Mouse (Mus musculus) forebrain, postnatal 0 days (tissue): ENCODE data around the gene Shank2. TPM values are rescaled to one million over a fixed set of nuclear protein-coding genes. Genes with fewer than 3 reads are reported as not detected.

Experiments used
- ATAC-seq: fragments of 200-750 bp; cut with Nextera tagmentation; 2 replicates; pipeline ENCODE4 v1.8.0; 2017; ENCODE audit warnings: mild to moderate bottlenecking, moderate library complexity
- DNase-seq: peaks from one replicate; pipeline ENCODE4 v3.0.0-alpha.2; 2015
- H3K27ac ChIP-seq: fragments of 300-500 bp; sonication (generic); 2 replicates; pipeline ENCODE4 v1.5.1; 2014; ENCODE audit warnings: low read depth, mild to moderate bottlenecking, antibody characterized with exemption, low read length, moderate library complexity, mixed read lengths
- H3K27me3 ChIP-seq: fragments of 300-500 bp; sonication (generic); 2 replicates; pipeline ENCODE4 v1.6.1; 2014; ENCODE audit warnings: mild to moderate bottlenecking, low read length, mixed read lengths; ENCODE audit not compliant: insufficient read depth
- H3K36me3 ChIP-seq: fragments of 300-500 bp; sonication (generic); 2 replicates; pipeline ENCODE4 v1.6.1; 2014; ENCODE audit warnings: mild to moderate bottlenecking, moderate library complexity; ENCODE audit not compliant: insufficient read depth
- H3K4me1 ChIP-seq: fragments of 300-500 bp; sonication (generic); 2 replicates; pipeline ENCODE4 v1.6.1; 2014; ENCODE audit warnings: antibody characterized with exemption; ENCODE audit not compliant: insufficient read depth
- H3K4me2 ChIP-seq: fragments of 300-500 bp; sonication (generic); 2 replicates; pipeline ENCODE4 v1.6.1; 2014; ENCODE audit warnings: low read depth, mild to moderate bottlenecking, moderate library complexity
- H3K4me3 ChIP-seq: fragments of 300-500 bp; sonication (generic); 2 replicates; pipeline ENCODE4 v1.5.1; 2014; ENCODE audit warnings: low read depth, low read length, mixed read lengths
- H3K9ac ChIP-seq: fragments of 300-500 bp; sonication (generic); 2 replicates; pipeline ENCODE4 v1.6.1; 2014; ENCODE audit warnings: mild to moderate bottlenecking
- H3K9me3 ChIP-seq: fragments of 300-500 bp; sonication (generic); 2 replicates; pipeline ENCODE4 v1.6.1; 2016; ENCODE audit warnings: low read length
- CTCF ChIP-seq: sonication (generic); IDR thresholded peaks from 2 replicates; pipeline ENCODE4 v1.5.1; 2016; ENCODE audit warnings: antibody characterized with exemption, control low read depth, low read depth
- WGBS: fragments of 180-500 bp; shearing (Covaris S2); extraction: QIAGEN DNeasy Blood & Tissue Kit; methylation state at CpG from one replicate; pipeline ENCODE4 v1.1.7; 2014; 5-methylcytosine and 5-hydroxymethylcytosine counted together
- polyA plus RNA-seq: library from polyadenylated mRNA; unstranded; fragments of >200 nt; fragmentation: Nextera tagmentation; extraction: Ambion mirVana; gene quantifications from 2 replicates; pipeline ENCODE4 v1.2.1, GENCODE M21; 2015
- total RNA-seq: library from RNA; depleted of rRNA; stranded (reverse); fragments of >200 nt; gene quantifications from 2 replicates; pipeline ENCODE4 v1.2.3, GENCODE M21; 2014

Gene Shank2
- total and polyA plus RNA-seq, 2 experiments from 2014 or later, result 8.8 to 29.0 TPM

DNA sequence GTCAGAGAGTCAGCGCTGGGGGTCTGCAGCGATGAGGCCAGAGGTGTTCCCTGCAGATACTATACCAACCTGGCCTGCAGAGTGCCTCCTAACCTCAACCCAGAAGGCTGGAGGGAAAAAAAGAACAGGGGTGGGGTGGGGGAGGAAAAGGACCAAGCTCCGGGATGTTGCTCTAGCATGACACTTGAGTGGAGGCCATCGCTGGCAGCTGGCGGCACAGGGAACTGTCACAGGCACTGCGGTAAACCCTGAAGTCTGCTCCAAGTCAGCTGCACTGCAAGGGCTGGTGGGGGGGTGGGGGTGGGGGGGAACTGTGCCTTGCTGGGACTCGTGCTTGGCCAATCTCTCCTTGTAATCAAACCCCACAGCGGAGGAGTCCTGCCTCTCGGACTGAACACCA is 448.9 kb downstream of the Shank2 start:
- Histone ChIP-seq H3K9ac (no peak overlapping the region), H3K4me2 (no peak overlapping the region), H3K4me3 (no peak overlapping the region), H3K27ac (no peak overlapping the region), H3K36me3 (peaks cover 82% of the 10 kb centered on the region), H3K9me3 (no peaks in the 10 kb centered on the region), H3K4me1 (no peaks in the 10 kb centered on the region), H3K27me3 (no peaks in the 10 kb centered on the region)
- WGBS, result 87% methylated on average over 9 of the region's 9 CpGs
- no peak for ATAC-seq
- DNase-seq, result no peak
- TF ChIP-seq CTCF, result no peak

- ATAC-seq (no peak), DNase-seq (no peak)
- TF ChIP-seq CTCF, result no peak
- 91% methylated on average over 1 of the region's 1 CpGs for WGBS
- no peak overlapping the region for H3K27ac ChIP-seq
- no peak overlapping the region for H3K9ac ChIP-seq
- no peaks in the 10 kb centered on the region for H3K27me3 ChIP-seq
- H3K4me3 ChIP-seq, result no peak overlapping the region
- no peaks in the 10 kb centered on the region for H3K4me1 ChIP-seq
- no peak overlapping the region for H3K4me2 ChIP-seq
- H3K9me3 ChIP-seq, result no peaks in the 10 kb centered on the region
- H3K36me3 ChIP-seq, result peaks cover 99% of the 10 kb centered on the region
These were observed 457.2 kb downstream of the Shank2 start for GRCm38 (mm10) chr7:144458881-144459280.

GRCm38 (mm10) chr7:144461246-144461902 is 459.6 kb downstream of the Shank2 start:
- H3K27ac ChIP-seq, result no peak overlapping the region
- H3K9ac ChIP-seq, result no peak overlapping the region
- no peak for TF ChIP-seq CTCF
- no peaks in the 10 kb centered on the region for H3K9me3 ChIP-seq
- no peaks in the 10 kb centered on the region for H3K4me1 ChIP-seq
- ATAC-seq, result no peak
- 93% methylated on average over 6 of the region's 6 CpGs for WGBS
- peaks cover 91% of the 10 kb centered on the region for H3K36me3 ChIP-seq
- no peak overlapping the region for H3K4me3 ChIP-seq
- no peak overlapping the region for H3K4me2 ChIP-seq
- no peak for DNase-seq
- no peaks in the 10 kb centered on the region for H3K27me3 ChIP-seq

DNA sequence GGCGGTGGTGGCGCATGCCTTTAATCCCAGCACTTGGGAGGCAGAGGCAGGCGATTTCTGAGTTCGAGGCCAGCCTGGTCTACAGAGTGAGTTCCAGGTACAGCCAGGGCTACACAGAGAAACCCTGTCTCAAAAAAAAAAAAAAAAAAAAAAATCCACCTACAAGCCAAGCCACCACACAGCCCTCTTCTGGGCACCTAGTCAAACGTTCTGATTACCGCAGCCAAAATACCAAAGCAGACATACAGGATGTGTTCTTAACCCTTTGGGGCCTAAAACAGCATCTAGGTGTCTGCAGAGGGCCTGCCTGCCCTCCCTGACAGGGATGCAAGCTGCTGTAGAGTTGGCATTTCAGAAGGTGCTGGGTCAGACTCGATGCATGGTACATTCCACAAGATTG is 460.8 kb downstream of the Shank2 start:
- H3K4me1 ChIP-seq, result no peaks in the 10 kb centered on the region
- H3K36me3 ChIP-seq, result peaks cover 79% of the 10 kb centered on the region
- H3K9me3 ChIP-seq, result no peaks in the 10 kb centered on the region
- ATAC-seq (no peak), DNase-seq (no peak)
- no peak overlapping the region for H3K9ac ChIP-seq
- no peak overlapping the region for H3K27ac ChIP-seq
- no peak for TF ChIP-seq CTCF
- 88% methylated on average over 7 of the region's 7 CpGs for WGBS
- no peak overlapping the region for H3K4me2 ChIP-seq
- no peak overlapping the region for H3K4me3 ChIP-seq
- no peaks in the 10 kb centered on the region for H3K27me3 ChIP-seq

- H3K36me3 ChIP-seq, result peaks cover 18% of the 10 kb centered on the region
- H3K9ac ChIP-seq, result 0 out of 2 replicates have a peak overlapping the region, but pooled peaks have one; percentile 92
- H3K4me3 ChIP-seq, result no peak overlapping the region
- DNase-seq (no peak), ATAC-seq (no peak)
- no peak for TF ChIP-seq CTCF
- no peaks in the 10 kb centered on the region for H3K27me3 ChIP-seq
- no peak overlapping the region for H3K27ac ChIP-seq
- H3K9me3 ChIP-seq, result no peaks in the 10 kb centered on the region
- 0 out of 2 replicates have a peak, but pooled peaks cover 7% of the 10 kb centered on the region for H3K4me1 ChIP-seq
- peak overlapping the region; percentile 85; the same call in 1 of the 2 replicates for H3K4me2 ChIP-seq
- 93% methylated on average over 5 of the region's 5 CpGs for WGBS
These were observed 467.0 kb downstream of the Shank2 start for GRCm38 (mm10) chr7:144468741-144469140.

- 0 out of 2 replicates have a peak, but pooled peaks cover 7% of the 10 kb centered on the region for H3K4me1 ChIP-seq
- no peaks in the 10 kb centered on the region for H3K9me3 ChIP-seq
- peak overlapping the region; percentile 85 for H3K4me2 ChIP-seq
- TF ChIP-seq CTCF, result no peak; the same call in 1 of the 2 replicates
- H3K4me3 ChIP-seq, result peak overlapping the region; percentile 84
- H3K27me3 ChIP-seq, result no peaks in the 10 kb centered on the region
- no peak overlapping the region for H3K27ac ChIP-seq
- peak overlapping the region; percentile 92 for H3K9ac ChIP-seq
- WGBS, result 25% methylated on average over 4 of the region's 4 CpGs
- H3K36me3 ChIP-seq, result peaks cover 16% of the 10 kb centered on the region
- no peak for ATAC-seq
- DNase-seq, result no peak
These were observed 467.5 kb downstream of the Shank2 start for GRCm38 (mm10) chr7:144469181-144469641.

GRCm38 (mm10) chr7:144469908-144470544 is 468.3 kb downstream of the Shank2 start:
- no peaks in the 10 kb centered on the region for H3K9me3 ChIP-seq
- H3K4me1 ChIP-seq, result 0 out of 2 replicates have a peak, but pooled peaks cover 7% of the 10 kb centered on the region
- H3K9ac ChIP-seq, result peak overlapping the region; percentile 92
- peak overlapping the region; percentile 84 for H3K4me3 ChIP-seq
- H3K36me3 ChIP-seq, result peaks cover 8% of the 10 kb centered on the region
- ATAC-seq (peak; percentile 3; the same call in 1 of the 2 replicates), DNase-seq (no peak)
- H3K27me3 ChIP-seq, result no peaks in the 10 kb centered on the region
- WGBS, result under 1% methylated on average over 31 of the region's 31 CpGs
- H3K4me2 ChIP-seq, result peak overlapping the region; percentile 85
- H3K27ac ChIP-seq, result peak overlapping the region; percentile 81
- TF ChIP-seq CTCF, result no peak
